Mouse (Mus musculus) cortical plate, adult 2 months (tissue): ENCODE measurements around the gene Erh. TPM values are rescaled to one million over a fixed set of nuclear protein-coding genes. Genes with fewer than 3 reads are reported as not detected.

Experiments
- H3K27ac ChIP-seq: fragments of 200-500 bp; 2 replicates; pipeline ENCODE4 v1.5.1; 2012; ENCODE audit warnings: low read length, control low read depth, inconsistent platforms; ENCODE audit not compliant: insufficient read depth
- H3K4me1 ChIP-seq: fragments of 200-500 bp; 2 replicates; pipeline ENCODE4 v1.6.1; 2011; ENCODE audit warnings: low read length; ENCODE audit not compliant: control insufficient read depth, insufficient read depth
- H3K4me3 ChIP-seq: fragments of 200-500 bp; 2 replicates; pipeline ENCODE4 v1.5.1; 2011; ENCODE audit warnings: mild to moderate bottlenecking, low read length, control low read depth; ENCODE audit not compliant: insufficient read depth
- CTCF ChIP-seq: fragments of 200-500 bp; IDR thresholded peaks from 2 replicates; pipeline ENCODE4 v1.5.1; 2011; ENCODE audit warnings: mild to moderate bottlenecking, control low read depth, low read length; ENCODE audit not compliant: insufficient read depth; ENCODE audit errors: extremely low read depth
- POLR2A ChIP-seq: fragments of 200-500 bp; IDR thresholded peaks from 2 replicates; pipeline ENCODE4 v1.6.1; 2011; ENCODE audit warnings: mild to moderate bottlenecking, low read length, control low read depth; ENCODE audit not compliant: insufficient read depth; ENCODE audit errors: extremely low read depth
- polyA plus RNA-seq: library from polyadenylated mRNA; depleted of rRNA; stranded (reverse); fragments of >200 nt; gene quantifications from 2 replicates; pipeline ENCODE4 v1.2.3, GENCODE M21; 2012; rRNA removed

Erh gene
- polyA plus RNA-seq, 1 experiment = 89.3 TPM

- no peak overlapping the region for H3K4me3 ChIP-seq
- peaks cover 7% of the 10 kb centered on the region for H3K4me1 ChIP-seq
- H3K27ac ChIP-seq = no peak overlapping the region
- TF ChIP-seq POLR2A = no peak
- no peak for TF ChIP-seq CTCF
These were observed 42.4 kb downstream of the Erh start for GRCm38 (mm10) chr12:80601597-80602269.

- no peak overlapping the region for H3K4me3 ChIP-seq
- TF ChIP-seq CTCF = no peak
- TF ChIP-seq POLR2A = no peak
- H3K4me1 ChIP-seq = peaks cover 2% of the 10 kb centered on the region; the same call in 1 of the 2 replicates
- H3K27ac ChIP-seq = peak overlapping the region; percentile 44; the same call in 1 of the 2 replicates
These were observed 45.4 kb downstream of the Erh start for GRCm38 (mm10) chr12:80598756-80599155.

GRCm38 (mm10) chr12:80598236-80598635, 45.9 kb downstream of the Erh start:
- Histone ChIP-seq H3K27ac (no peak overlapping the region), H3K4me3 (no peak overlapping the region), H3K4me1 (peaks cover 2% of the 10 kb centered on the region; the same call in 1 of the 2 replicates)
- TF ChIP-seq CTCF (no peak), POLR2A (no peak)

GRCm38 (mm10) chr12:80595968-80596367, 48.2 kb downstream of the Erh start:
- peaks cover 2% of the 10 kb centered on the region; the same call in 1 of the 2 replicates for H3K4me1 ChIP-seq
- no peak overlapping the region for H3K4me3 ChIP-seq
- H3K27ac ChIP-seq = no peak overlapping the region
- TF ChIP-seq POLR2A (no peak), CTCF (no peak)

- Histone ChIP-seq H3K27ac (no peak overlapping the region), H3K4me3 (no peak overlapping the region), H3K4me1 (peaks cover 2% of the 10 kb centered on the region; the same call in 1 of the 2 replicates)
- TF ChIP-seq CTCF = no peak
- no peak for TF ChIP-seq POLR2A
These were observed 48.6 kb downstream of the Erh start for GRCm38 (mm10) chr12:80595566-80595965.

- Histone ChIP-seq H3K27ac (no peak overlapping the region), H3K4me3 (no peak overlapping the region), H3K4me1 (peaks cover 2% of the 10 kb centered on the region; the same call in 1 of the 2 replicates)
- TF ChIP-seq POLR2A = no peak
- no peak for TF ChIP-seq CTCF
These were observed 49.4 kb downstream of the Erh start for GRCm38 (mm10) chr12:80594781-80595180.

- H3K4me3 ChIP-seq = no peak overlapping the region
- TF ChIP-seq POLR2A = no peak
- TF ChIP-seq CTCF = no peak
- peaks cover 2% of the 10 kb centered on the region; the same call in 1 of the 2 replicates for H3K4me1 ChIP-seq
- H3K27ac ChIP-seq = no peak overlapping the region
These were observed 50.0 kb downstream of the Erh start for GRCm38 (mm10) chr12:80594141-80594540.

GRCm38 (mm10) chr12:80584973-80585372, 59.2 kb downstream of the Erh start:
- Histone ChIP-seq H3K4me1 (no peaks in the 10 kb centered on the region), H3K27ac (no peak overlapping the region), H3K4me3 (no peak overlapping the region)
- TF ChIP-seq CTCF = peak; percentile 48
- TF ChIP-seq POLR2A = no peak

Other genes with a start within 250 kb of the Erh start
- 49.4 and 51.2 TPM in 2 replicates for gene Dcaf5, start 207.7 kb downstream of the Erh start, polyA plus RNA-seq
- gene Exd2, start 181.2 kb downstream of the Erh start, polyA plus RNA-seq = 128 and 146 TPM in 2 replicates
- gene Galnt16, start 126.1 kb downstream of the Erh start, polyA plus RNA-seq = 30.7 and 32.5 TPM in 2 replicates
- gene Slc39a9, start 458 bp downstream of the Erh start, polyA plus RNA-seq = 28.8 and 31.0 TPM in 2 replicates
- 2.3 and 2.6 TPM in 2 replicates for gene Plekhd1, start 48.2 kb upstream of the Erh start, polyA plus RNA-seq
- gene Ccdc177, start 116.3 kb upstream of the Erh start, polyA plus RNA-seq = 5.6 and 7.5 TPM in 2 replicates
- gene Susd6, start 146.2 kb upstream of the Erh start, polyA plus RNA-seq = 24.8 and 26.4 TPM in 2 replicates